Mouse (Mus musculus) spleen, adult 2 months (tissue): ENCODE results near the gene Wdr93.

Source experiments
- CTCF ChIP-seq: fragments of 200-500 bp; IDR thresholded peaks from 2 replicates; pipeline ENCODE4 v1.5.1; 2011; ENCODE audit warnings: mild to moderate bottlenecking, inconsistent platforms; ENCODE audit not compliant: insufficient read depth, insufficient read length, insufficient replicate concordance; ENCODE audit errors: extremely low read depth
- POLR2A ChIP-seq: fragments of 200-500 bp; IDR thresholded peaks from 2 replicates; pipeline ENCODE4 v1.6.1; 2011; ENCODE audit warnings: low read depth, low read length, inconsistent platforms

GRCm38 (mm10) chr7:79728219-79728618 is 14.7 kb upstream of the Wdr93 start:
- peak; percentile 54; the same call in 1 of the 2 replicates for TF ChIP-seq CTCF
- no peak for TF ChIP-seq POLR2A
